Mouse (Mus musculus) kidney, postnatal 10 days (tissue): Measurements from ENCODE around the gene Gabrd.
"Not testable (repeated sequence)": the region's sequence is repeated elsewhere in the genome, so short reads cannot be mapped to it uniquely, and the experiment has no call there.

ENCODE experiments used
- DNase-seq: peaks from one replicate; pipeline ENCODE4 v3.0.0; 2021; ENCODE audit warnings: mixed read lengths

The Gabrd gene

GRCm38 (mm10) chr4:155397511-155398221, at the start of gene Gabrd:
Gabrd (minus strand) TSS chr4:155398112.
- peak; percentile 86 for DNase-seq

GRCm38 (mm10) chr4:155442808-155443207, 44.9 kb upstream of the Gabrd start:
- DNase-seq = no peak

GRCm38 (mm10) chr4:155433993-155434392, 36.1 kb upstream of the Gabrd start:
- DNase-seq = peak; percentile 27

GRCm38 (mm10) chr4:155432358-155432757, 34.4 kb upstream of the Gabrd start:
- no peak for DNase-seq

GRCm38 (mm10) chr4:155429202-155429601, 31.3 kb upstream of the Gabrd start:
- no peak for DNase-seq

GRCm38 (mm10) chr4:155428442-155428841, 30.5 kb upstream of the Gabrd start:
- DNase-seq = no peak

GRCm38 (mm10) chr4:155426272-155426671, 28.4 kb upstream of the Gabrd start:
- DNase-seq = no peak

- DNase-seq = no peak
Measured at GRCm38 (mm10) chr4:155423988-155424387, 26.1 kb upstream of the Gabrd start.

GRCm38 (mm10) chr4:155421412-155422370, 23.8 kb upstream of the Gabrd start:
- DNase-seq = not testable (repeated sequence)

GRCm38 (mm10) chr4:155420137-155420536, 22.2 kb upstream of the Gabrd start:
- DNase-seq = no peak

GRCm38 (mm10) chr4:155414656-155415235, 16.8 kb upstream of the Gabrd start:
- no peak for DNase-seq

- no peak for DNase-seq
Measured at GRCm38 (mm10) chr4:155413641-155414335, 15.9 kb upstream of the Gabrd start.

GRCm38 (mm10) chr4:155412124-155412523, 14.2 kb upstream of the Gabrd start:
- DNase-seq = no peak

GRCm38 (mm10) chr4:155409058-155409776, 11.3 kb upstream of the Gabrd start, which contains the start of gene Cfap74:
Cfap74 (plus strand) TSS chr4:155409190.
- peak; percentile 78 for DNase-seq

- DNase-seq = peak; percentile 22
Measured at GRCm38 (mm10) chr4:155408695-155409057, 10.8 kb upstream of the Gabrd start.

GRCm38 (mm10) chr4:155402489-155402888, 4.6 kb upstream of the Gabrd start:
- no peak for DNase-seq

GRCm38 (mm10) chr4:155401121-155401520, 3.2 kb upstream of the Gabrd start:
- DNase-seq = no peak

GRCm38 (mm10) chr4:155398222-155398540, 269 bp upstream of the Gabrd start:
- DNase-seq = no peak

- DNase-seq = no peak
Measured at GRCm38 (mm10) chr4:155396751-155397150, 1.2 kb downstream of the Gabrd start.

GRCm38 (mm10) chr4:155395471-155395870, 2.4 kb downstream of the Gabrd start:
- no peak for DNase-seq

GRCm38 (mm10) chr4:155387166-155387565, 10.7 kb downstream of the Gabrd start:
- no peak for DNase-seq

- DNase-seq = no peak
Measured at GRCm38 (mm10) chr4:155383326-155383725, 14.6 kb downstream of the Gabrd start.
